Mouse (Mus musculus) layer of hippocampus, adult 8-10 months (tissue): ENCODE measurements around the gene Ptov1. TPM values are rescaled to one million over a fixed set of nuclear protein-coding genes. Genes with fewer than 3 reads are reported as not detected.

Experiments
- DNase-seq, 2 experiments: peaks; one replicate each; pipeline ENCODE4 v3.0.0; 2022; ENCODE audit warnings: low spot score in 2 of 2
- total RNA-seq, 4 experiments: library from RNA; stranded (reverse); gene quantifications; 2 replicates each; pipeline ENCODE4 v1.2.4; 2022

Gene Ptov1
- 100 to 1,000 TPM; 310 to 354 (median 329) TPM for total RNA-seq

DNA sequence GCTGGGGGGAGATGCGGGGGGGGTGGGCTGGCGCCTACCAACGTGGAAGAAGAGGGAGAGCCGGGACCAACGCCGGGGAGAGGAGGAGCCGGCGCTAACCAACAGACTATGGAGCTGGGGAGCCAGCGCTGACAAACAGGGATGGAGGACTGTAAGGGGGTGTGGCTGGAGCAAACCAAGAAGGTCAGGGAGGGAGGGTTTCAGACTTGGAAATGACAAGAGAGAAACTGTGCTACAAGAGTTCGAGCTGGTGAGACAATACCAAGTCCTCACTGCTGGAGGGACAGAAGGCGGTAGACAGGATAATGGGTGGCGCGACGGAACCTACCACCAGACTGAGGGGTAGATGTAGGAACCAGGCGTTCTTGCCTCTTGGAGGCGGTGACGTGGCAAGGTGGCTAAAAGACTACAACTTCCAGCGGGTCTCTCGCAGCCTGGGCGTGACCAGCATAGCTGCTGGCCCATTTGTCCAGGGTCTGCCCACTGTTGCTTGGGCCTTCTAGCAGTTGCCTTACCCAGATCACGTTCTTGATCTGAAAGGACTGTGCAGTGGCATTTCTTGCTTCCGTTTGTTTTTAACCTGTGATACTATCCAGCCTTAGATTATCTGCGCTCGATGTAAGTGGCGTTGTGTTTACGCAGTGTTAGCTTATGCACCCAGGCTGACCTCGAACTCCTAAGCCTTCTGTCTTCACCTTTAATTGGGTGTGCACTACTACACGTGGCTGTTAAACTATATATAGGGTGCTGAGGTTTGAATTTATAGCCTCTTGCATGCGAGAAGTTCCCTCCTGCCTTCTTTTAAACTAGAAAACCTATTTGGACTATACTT is at the start of gene Ptov1:
Gene Ptov1, minus strand, starts transcription at position 92 of the 832 bp plus-strand sequence.
- DNase-seq: peak; percentile 96 to 98

DNA sequence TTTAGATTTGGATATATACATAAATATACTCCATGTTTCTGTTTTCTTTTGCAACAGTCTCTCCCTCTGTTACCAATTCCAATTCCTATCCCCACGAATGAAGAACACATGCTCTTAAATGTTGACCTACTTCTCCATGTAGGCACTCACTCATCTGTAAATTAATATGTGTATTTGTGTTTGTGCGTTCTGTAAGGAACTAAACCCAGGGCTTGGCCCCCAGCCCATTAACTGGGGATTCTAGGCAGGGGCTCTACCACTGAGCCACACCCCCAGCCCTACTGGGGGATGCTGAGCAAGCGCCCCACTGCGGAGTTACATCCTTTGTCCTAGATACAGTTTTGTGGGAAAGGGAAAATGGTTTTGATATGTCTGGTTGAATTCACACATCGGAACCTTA is 49.5 kb upstream of the Ptov1 start:
- DNase-seq: no peak

DNA sequence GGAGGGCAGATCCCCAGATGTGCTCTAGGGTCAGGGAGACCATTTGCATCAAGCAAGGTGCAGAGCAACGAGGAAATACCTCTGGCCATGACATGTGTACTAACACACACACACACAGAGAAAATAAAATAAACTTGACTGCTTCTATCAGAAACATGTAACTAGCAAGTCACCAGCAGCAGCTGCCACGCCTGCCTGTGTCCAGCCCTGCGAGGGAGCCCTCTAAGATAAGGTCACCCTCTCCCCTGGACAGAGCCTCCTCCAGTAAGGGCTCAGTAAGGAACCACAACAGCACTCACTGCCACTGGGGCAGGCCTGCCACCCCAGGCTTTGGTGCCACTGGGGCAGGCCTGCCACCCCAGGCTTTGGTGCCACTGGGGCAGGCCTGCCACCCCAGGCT is 48.6 kb upstream of the Ptov1 start:
- no peak for DNase-seq

DNA sequence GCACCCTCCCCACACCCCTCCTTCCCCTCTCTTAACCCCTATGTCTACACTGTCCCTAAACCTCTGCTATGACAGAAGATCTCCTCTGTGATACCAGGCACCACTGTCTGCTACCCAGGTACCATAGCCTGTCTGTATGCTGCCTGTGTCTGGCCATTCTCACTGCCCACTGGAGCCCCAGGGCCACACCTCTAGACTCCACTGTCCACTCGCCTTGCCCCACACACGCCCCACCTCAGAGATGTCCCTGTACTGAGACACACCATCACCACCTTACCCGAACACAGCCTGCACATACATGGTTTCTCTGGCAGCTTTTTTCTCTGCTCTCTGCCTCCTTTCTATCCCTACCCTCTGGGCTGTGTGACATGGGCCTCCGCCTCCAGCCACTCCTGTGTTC is 47.3 kb upstream of the Ptov1 start:
- DNase-seq: no peak

DNA sequence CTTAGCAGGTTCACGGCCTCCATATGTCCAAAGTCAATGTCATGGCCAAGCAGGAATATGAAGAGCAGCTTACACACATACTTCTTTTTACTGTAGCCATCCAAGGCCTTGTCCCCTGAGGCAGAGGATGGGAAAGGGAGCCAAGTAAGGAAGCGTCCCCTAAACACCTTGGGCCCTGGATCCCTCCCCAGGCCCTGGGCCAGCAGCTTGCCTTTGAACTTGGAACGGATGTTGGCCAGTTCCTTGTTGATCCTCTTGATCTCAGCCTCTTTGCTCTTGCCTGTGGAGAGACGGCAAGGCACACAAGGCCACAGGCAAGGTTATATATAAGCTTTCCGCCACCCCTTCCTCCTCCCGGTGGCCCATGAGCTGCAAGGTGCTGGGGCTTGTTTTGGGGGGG is 46.6 kb upstream of the Ptov1 start:
- DNase-seq: no peak

DNA sequence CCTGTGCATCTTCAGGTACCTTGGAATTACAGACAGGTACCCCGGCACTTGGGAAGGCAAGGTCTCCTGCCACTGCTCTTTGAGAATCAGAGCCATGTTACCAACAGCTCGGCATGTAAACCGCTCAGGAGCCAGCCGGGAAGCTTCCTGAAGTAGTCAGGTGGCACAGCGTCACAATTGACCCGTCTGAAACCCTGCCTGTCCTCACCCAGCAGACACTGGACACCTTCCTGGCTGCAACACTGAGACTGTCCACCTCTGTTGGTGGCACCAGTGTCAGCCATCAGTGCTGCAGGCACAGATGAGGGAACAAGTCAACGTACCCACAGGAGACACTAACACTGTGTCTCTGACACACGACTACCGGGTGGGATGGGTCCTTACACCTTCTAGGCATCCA is 45.7 kb upstream of the Ptov1 start:
- no peak for DNase-seq

DNA sequence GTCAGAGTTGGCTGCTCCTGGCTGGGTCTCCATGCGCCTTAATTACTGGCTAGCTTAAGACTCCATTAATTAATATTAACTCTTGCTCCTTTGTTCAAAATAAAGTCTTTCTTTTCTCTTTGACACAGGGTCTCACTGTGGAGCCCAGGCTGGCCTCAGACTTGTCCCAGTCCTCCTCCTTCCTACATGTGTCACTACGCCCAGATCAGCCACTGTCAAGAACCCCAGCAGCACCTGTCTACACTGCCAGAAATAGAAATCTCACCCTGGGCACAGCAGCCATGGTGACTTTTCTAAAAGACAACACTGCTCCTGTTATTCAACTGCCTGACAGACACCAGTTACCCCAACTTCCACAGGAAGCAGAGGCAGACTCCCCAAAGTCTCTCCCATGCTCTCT is 44.8 kb upstream of the Ptov1 start:
- DNase-seq: no peak

DNA sequence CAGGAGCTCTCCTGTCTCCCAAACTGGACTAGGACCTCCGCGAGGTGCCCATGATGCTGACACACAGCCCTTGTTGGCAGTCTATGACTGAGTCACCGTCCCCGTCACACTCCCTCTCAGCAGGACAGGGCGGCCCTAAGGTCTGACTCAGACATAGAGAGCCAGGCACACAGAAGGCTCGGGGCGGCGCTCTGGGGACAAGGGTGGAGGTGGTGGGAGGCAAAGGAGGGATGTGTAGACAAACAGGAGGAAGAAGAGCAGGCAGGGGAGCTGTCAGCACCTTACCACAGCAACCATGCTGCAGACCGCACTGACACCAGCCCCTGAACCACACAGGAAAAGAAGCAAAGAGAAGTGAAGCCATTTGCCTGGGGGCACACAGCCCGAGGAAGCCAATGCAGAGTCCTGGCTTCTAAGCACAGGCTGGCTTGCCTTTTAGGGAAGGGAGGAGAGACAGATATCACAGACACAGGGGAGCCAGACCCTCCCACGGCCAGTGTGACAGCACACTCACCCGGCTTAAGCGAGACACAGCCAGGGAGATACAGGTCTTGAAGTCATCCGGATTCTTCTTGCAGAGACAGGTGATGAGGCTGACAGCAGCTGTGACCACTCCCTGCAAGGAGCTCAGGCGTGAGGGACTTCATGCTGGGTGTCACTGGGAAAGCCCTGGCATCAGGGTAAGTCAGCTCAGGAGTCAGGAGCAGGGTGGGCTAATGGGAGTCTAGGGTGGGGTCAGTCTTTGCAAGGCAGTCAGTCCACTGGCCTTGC is 39.3 kb upstream of the Ptov1 start:
- no peak for DNase-seq

DNA sequence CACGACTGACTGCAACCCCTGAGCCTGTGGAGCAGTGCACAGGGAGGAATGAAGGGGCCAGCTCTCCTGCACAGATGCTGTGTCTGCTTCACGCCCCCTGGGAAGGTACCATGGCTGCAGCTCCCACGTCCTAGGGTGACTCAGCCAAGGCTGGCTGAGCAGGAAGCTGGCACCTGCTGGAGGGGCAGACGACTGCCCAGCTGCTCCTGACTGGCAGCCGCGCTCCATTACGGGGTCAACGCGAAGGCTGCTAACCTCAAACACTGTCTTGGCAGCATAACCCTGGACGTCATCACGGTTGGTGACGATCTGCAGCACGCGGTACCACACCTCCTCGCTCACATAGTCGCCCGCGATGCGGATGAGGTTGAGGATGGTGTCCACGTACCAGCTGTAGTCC is 35.8 kb upstream of the Ptov1 start:
- no peak for DNase-seq

DNA sequence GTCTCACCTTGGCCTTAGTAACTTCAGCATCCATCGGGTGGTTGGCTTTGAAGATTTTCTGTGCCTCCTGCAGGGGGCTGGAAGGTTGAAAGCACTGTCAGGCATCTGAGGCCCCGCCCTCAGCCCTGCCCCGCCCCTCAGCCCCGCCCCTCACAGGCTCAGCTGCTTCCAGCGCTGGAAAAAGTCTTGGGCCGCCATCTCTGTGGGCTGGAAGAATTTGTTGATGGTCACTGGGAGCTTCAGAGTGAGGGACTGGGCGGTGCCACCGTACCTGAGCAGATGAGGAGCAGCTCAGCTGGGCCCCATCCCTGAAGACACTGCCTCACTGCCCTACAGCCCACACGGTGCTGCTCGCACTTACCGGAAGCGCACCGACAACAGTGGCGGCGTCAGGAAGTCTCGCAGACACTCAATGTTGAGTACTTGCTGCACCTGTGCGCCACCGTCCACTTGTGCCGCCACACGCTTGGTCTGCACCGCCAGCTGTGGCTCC is 31.7 kb upstream of the Ptov1 start:
- no peak for DNase-seq

DNA sequence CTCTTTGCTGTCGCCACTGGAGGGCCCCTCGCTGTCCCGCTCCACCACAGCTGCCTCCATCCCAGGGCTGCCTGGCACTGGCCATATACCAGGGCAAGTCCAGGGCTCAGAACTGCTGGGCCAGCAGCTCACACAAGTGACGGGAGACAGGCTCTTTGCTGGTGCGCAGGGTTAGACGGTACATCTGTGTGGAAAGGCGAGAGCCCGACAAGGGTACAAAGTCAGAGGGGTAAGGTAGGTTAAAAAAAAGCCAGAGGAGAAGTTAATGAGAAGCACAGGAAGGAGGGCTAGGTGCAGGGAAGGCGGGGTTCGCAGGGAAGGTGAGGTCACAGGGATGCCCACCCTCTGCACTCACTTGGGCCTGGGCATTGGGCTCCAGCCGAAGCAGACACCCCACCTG is 31.0 kb upstream of the Ptov1 start:
- DNase-seq: no peak

DNA sequence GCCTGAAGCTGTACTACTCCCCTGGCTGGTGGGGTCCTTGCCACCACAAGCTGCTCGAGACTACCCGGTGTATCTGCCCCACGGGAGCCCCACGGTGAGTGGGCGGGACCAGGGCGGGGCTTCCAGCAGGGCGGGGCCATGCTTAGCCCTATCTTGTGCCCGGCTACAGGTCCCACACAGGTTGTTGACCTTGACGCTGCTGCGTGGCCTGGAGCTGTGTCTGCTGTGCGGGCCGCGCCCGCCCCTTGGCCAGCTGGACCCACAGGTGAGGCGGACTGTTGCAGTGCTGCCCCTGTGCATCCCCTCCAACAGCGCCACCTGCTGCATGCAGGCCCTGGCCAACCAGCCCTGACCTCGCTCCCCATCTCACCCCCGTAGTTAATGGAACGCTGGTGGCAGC is 29.0 kb upstream of the Ptov1 start:
- no peak for DNase-seq

DNA sequence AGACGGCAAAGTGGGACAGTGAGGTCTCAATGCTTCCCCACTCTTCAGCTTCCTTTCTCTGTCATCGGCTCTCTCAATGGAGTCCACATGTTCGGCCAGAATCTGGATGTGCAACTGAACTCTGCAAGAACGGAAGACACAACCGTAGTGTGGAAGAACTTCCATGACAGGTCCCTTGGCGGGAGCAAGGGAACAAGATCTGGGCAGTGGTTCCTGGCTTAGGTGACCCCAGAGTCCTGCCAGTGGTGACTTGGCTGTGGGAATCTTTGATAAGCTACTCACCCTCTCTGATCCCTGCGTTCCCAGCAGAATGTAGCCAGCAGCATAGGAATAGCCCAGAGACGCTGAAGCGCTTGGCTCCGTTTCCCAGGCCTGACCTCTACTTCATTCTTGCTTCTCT is 26.9 kb upstream of the Ptov1 start:
- DNase-seq: no peak

DNA sequence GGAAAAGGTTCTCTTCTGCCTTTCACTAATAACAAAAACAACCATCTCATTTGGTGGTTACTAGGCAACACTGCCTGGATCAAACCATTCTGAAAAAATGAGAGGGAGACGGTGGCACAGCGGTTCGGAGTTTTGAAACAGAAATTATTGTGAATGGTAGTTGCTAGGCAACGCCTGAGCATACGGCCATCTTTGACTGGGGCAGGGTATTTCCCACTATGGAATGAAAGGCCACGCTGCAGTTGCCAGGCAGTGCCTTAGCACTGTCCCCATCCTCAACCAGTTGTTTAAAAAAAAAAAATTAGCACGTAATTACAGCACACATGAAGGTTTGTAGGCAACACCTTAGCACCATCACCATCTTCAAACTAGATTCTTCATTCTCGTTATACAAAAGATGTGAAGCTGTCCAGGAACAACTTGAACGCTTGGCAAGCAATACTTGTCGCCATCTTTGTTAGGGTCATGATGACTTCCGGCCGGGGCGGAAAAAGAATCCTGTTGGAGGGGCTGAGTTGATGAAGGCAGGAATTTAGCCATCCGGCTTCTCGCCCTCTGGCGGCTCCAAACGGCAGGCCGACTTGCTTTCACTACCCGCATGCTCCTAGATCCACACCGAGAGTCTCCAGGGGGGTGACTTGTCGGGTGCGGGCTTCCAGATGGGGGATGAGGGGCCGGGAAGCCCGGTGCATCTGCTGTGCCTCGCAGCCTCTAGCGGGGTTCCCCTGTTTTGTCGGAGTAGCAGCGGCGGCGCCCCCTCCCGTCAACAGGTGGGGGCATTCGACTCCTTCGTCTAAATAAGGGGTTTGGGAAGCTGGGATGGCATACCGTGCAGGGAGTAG is 26.2 kb upstream of the Ptov1 start, which contains the start of gene Fuz:
Gene Fuz, plus strand, starts transcription at position 487 of the 842 bp plus-strand sequence.
- peak; percentile 94 for DNase-seq

DNA sequence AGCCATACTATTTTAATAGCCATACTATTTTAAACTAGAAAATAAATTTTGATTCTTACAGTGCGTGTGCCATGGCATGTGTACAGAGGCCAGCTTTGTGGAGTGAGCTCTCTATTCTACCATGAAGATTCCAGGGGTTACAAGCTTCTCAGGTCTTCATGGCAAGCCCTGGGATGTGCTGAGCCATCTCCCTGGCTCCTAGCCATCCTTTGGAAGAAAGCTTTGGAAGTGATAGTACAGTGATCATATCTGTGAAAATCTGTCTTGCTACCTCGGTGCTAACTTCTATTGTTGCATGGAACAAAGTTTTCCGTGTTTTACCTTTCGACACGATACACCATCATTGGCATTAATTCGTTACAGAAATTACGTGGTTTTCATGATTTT is 25.6 kb upstream of the Ptov1 start:
- no peak for DNase-seq

DNA sequence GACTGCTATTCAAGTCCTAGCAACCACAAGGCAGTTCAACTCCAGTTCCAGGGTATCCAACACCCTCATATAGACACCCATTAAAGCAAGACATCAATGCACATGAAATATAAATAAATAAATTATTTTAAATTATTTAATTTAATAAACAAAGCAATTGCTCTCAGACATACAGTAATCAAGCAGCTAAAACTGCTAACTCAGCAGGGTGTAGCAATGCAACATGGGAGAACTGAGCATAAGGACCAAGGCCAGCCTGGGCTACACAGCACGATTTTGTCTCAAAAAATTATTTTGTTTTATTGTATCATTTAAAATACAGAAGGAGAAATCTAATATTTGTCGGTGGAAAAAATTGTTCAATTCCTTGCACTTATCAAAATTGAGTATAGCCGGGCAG is 24.6 kb upstream of the Ptov1 start:
- DNase-seq: no peak

DNA sequence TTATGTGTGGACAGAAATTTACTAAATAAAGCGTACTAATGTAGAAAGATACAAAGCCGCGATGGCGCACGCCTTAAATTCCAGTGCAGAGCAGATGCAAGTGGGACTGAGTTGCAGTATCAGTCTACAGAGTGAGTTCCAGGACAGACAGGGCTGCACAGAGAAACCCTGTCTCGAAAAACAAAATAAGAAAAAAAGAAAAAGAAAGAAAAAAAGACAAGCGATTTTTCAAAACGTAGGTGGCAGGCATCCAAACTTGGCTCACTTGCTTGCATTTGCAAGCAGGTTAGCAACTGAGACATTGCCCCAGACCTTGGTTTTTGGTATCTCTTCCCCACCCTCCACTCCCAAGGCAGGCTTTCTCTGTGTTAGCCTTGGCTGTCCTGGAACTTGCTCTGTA is 23.6 kb upstream of the Ptov1 start:
- no peak for DNase-seq

DNA sequence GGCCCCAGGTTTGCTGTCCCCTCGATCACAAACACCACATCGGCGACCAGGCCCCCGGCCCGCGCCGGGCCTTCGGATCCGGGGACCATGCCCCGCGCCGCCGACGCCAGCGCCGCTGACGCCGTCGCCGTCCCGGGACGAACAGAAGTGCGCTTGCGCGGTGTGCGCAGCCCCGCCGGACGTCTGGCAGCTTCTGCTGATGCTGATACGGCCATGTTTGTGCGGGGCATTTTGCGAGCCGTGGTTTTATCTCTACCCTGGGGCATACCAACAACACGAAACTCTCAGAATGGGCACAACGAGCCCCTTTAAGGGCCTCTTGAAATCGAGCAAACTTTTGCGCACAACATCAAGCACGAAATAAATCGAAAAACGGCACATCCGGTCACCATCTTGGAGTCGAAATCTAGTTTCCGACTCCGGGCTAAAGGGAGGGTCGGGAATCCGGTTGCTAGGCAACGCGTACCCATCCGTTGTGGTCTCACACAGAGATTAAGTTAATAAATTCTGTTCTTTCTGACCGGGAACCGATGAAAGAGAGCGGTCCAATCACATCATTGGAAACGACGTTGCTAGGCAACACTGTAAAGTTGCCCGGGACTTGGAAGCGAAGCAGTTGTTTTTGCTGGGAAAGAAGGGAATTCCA is 22.8 kb upstream of the Ptov1 start, which contains the start of gene Med25:
Gene Med25, minus strand, starts transcription at position 437 of the 646 bp plus-strand sequence.
- peak; percentile 96 to 97 for DNase-seq

DNA sequence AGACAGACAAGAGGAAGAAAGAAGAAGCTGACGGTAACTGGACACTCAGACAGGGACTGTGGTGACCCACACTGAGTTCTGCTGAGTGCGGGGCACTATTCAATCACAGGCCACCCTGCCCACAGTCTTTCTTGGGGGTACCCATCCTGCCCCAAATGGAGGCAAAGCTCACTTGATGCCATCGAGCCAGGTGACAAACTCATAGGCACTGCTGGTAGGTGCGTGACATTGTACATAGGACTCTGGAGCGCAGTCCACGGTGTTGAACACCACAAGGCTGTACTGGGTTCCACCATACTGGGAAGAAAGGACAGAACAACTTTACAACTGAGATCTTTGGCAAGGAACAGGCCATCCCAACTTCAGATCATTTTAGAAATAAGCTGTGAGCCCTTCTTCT is 22.0 kb upstream of the Ptov1 start:
- no peak for DNase-seq

DNA sequence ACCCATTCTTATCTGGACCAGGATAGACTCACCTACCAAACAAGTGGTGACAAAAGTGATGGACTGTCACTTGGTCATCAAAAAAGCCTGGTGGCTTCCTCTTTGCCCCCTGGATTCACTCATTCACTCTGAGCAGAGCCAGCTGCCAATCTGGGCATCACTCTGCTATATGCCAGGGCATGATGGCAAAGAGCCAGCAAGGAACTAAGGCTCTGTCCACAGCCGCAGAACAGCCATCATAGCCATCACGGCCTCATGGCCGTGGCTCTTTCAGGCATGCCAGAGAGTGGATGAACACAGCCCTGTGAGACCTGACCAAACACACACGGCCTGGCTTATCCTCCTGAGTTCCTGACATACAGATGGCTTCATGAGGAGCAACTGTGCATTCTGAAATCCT is 21.1 kb upstream of the Ptov1 start:
- DNase-seq: no peak

DNA sequence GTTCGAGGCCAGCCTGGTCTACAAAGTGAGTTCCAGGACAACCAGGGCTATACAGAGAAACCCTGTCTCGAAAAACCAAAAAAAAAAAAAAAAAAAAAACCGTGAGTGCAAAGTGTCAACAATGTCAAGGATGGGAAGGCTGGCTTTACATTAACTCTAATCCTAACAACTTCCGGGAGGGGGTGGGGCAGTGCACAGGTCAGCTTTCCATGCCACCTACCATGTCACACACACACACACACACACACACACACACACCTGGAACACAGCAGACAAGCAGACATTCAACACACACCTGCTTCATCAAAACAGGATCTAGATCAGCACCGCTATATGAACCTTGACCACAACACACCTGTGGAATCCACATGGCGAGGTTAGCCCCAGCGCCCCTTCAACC is 20.6 kb upstream of the Ptov1 start:
- DNase-seq: no peak
